Mouse (Mus musculus): Measurements from ENCODE around the gene Acat3.

Gene Acat3

GRCm38 (mm10) chr17:12880178-12880577 lies 60.2 kb downstream of the Acat3 start:
- in situ Hi-C loops (cut with MboI; ENCODE audit: unreplicated experiment in 2 of 2) = loop anchor here in 1 of 2 experiments (5.0 to 25.0 kb wide), 2 partner anchors 112 to 1632 kb away; partner anchors contain the start of gene Wtap

GRCm38 (mm10) chr17:12875734-12876133 lies 64.7 kb downstream of the Acat3 start, which contains the start of gene Mrgprh:
Gene Mrgprh, plus strand, starts transcription at chr17:12876034.
- in situ Hi-C loops (cut with MboI; ENCODE audit: unreplicated experiment in 2 of 2) = loop anchor here (5.0 to 25.0 kb wide), 2 partner anchors 122 to 1637 kb away; no protein-coding TSS in a partner anchor
